Mouse (Mus musculus): Measurements from ENCODE around the gene Olfr1344. TPM values are rescaled to one million over a fixed set of nuclear protein-coding genes. Genes with fewer than 3 reads are reported as not detected.

Olfr1344 gene
- total RNA-seq, 2 experiments from 2014 or later: not detected

Other genes starting within 250 kb of the Olfr1344 start
- gene Galp, start 241.6 kb upstream of the Olfr1344 start, total RNA-seq (2015; ENCODE audit: low replicate concordance): not detected in 2 replicates
- not detected in 2 replicates for gene Galp, start 241.6 kb upstream of the Olfr1344 start, total RNA-seq (2017; ENCODE audit: low replicate concordance)
- not detected in 2 replicates for gene Zscan5b, start 216.4 kb upstream of the Olfr1344 start, total RNA-seq (2015; ENCODE audit: low replicate concordance)
- gene Zscan5b, start 216.4 kb upstream of the Olfr1344 start, total RNA-seq (2017; ENCODE audit: low replicate concordance): not detected in 2 replicates
- not detected in 2 replicates for gene Epp13, start 186.0 kb upstream of the Olfr1344 start, total RNA-seq (2015; ENCODE audit: low replicate concordance)
- not detected in 2 replicates for gene Epp13, start 186.0 kb upstream of the Olfr1344 start, total RNA-seq (2017; ENCODE audit: low replicate concordance)
- not detected in 2 replicates for gene Zfp667, start 152.1 kb upstream of the Olfr1344 start, total RNA-seq (2015; ENCODE audit: low replicate concordance)
- not detected in 2 replicates for gene Zfp667, start 152.1 kb upstream of the Olfr1344 start, total RNA-seq (2017; ENCODE audit: low replicate concordance)
- gene Zfp583, start 107.4 kb upstream of the Olfr1344 start, total RNA-seq (2015; ENCODE audit: low replicate concordance): not detected in 2 replicates
- gene Zfp583, start 107.4 kb upstream of the Olfr1344 start, total RNA-seq (2017; ENCODE audit: low replicate concordance): 1.2 TPM in 1 of 2 replicates, not detected in the other
- gene Gm3854, start 94.9 kb upstream of the Olfr1344 start, total RNA-seq (2015; ENCODE audit: low replicate concordance): not detected in 2 replicates
- not detected in 2 replicates for gene Gm3854, start 94.9 kb upstream of the Olfr1344 start, total RNA-seq (2017; ENCODE audit: low replicate concordance)
- 1.7 TPM in 1 of 2 replicates, not detected in the other for gene Zfp78, start 75.4 kb upstream of the Olfr1344 start, total RNA-seq (2015; ENCODE audit: low replicate concordance)
- 1.2 TPM in 1 of 2 replicates, not detected in the other for gene Zfp78, start 75.4 kb upstream of the Olfr1344 start, total RNA-seq (2017; ENCODE audit: low replicate concordance)
- not detected in 2 replicates for gene Zfp28, start 55.4 kb upstream of the Olfr1344 start, total RNA-seq (2015; ENCODE audit: low replicate concordance)
- gene Zfp28, start 55.4 kb upstream of the Olfr1344 start, total RNA-seq (2017; ENCODE audit: low replicate concordance): 0.51 TPM in 1 of 2 replicates, not detected in the other
- not detected in 2 replicates for gene Smim17, start 40.0 kb upstream of the Olfr1344 start, total RNA-seq (2015; ENCODE audit: low replicate concordance)
- gene Smim17, start 40.0 kb upstream of the Olfr1344 start, total RNA-seq (2017; ENCODE audit: low replicate concordance): not detected in 2 replicates
- not detected in 2 replicates for gene Gm20715, start 28.4 kb upstream of the Olfr1344 start, total RNA-seq (2015; ENCODE audit: low replicate concordance)
- gene Gm20715, start 28.4 kb upstream of the Olfr1344 start, total RNA-seq (2017; ENCODE audit: low replicate concordance): not detected in 2 replicates
- not detected in 2 replicates for gene Olfr1336, start 17.5 kb downstream of the Olfr1344 start, total RNA-seq (2015; ENCODE audit: low replicate concordance)
- gene Olfr1336, start 17.5 kb downstream of the Olfr1344 start, total RNA-seq (2017; ENCODE audit: low replicate concordance): not detected in 2 replicates
- gene Olfr1346, start 28.4 kb downstream of the Olfr1344 start, total RNA-seq (2015; ENCODE audit: low replicate concordance): not detected in 2 replicates
- not detected in 2 replicates for gene Olfr1346, start 28.4 kb downstream of the Olfr1344 start, total RNA-seq (2017; ENCODE audit: low replicate concordance)
- not detected in 2 replicates for gene Olfr5, start 48.3 kb downstream of the Olfr1344 start, total RNA-seq (2015; ENCODE audit: low replicate concordance)
- not detected in 2 replicates for gene Olfr5, start 48.3 kb downstream of the Olfr1344 start, total RNA-seq (2017; ENCODE audit: low replicate concordance)
- not detected in 2 replicates for gene Olfr1347, start 61.1 kb downstream of the Olfr1344 start, total RNA-seq (2015; ENCODE audit: low replicate concordance)
- gene Olfr1347, start 61.1 kb downstream of the Olfr1344 start, total RNA-seq (2017; ENCODE audit: low replicate concordance): not detected in 2 replicates
- not detected in 2 replicates for gene Olfr1348, start 70.1 kb downstream of the Olfr1344 start, total RNA-seq (2015; ENCODE audit: low replicate concordance)
- gene Olfr1348, start 70.1 kb downstream of the Olfr1344 start, total RNA-seq (2017; ENCODE audit: low replicate concordance): not detected in 2 replicates
- gene Olfr1349, start 84.3 kb downstream of the Olfr1344 start, total RNA-seq (2015; ENCODE audit: low replicate concordance): not detected in 2 replicates
- not detected in 2 replicates for gene Olfr1349, start 84.3 kb downstream of the Olfr1344 start, total RNA-seq (2017; ENCODE audit: low replicate concordance)
- not detected in 2 replicates for gene Olfr1350, start 126.2 kb downstream of the Olfr1344 start, total RNA-seq (2015; ENCODE audit: low replicate concordance)
- gene Olfr1350, start 126.2 kb downstream of the Olfr1344 start, total RNA-seq (2017; ENCODE audit: low replicate concordance): not detected in 2 replicates